Mouse (Mus musculus) kidney, adult 2 months (tissue): ENCODE measurements at regions not wholly inside any gene's neighbourhood (a gene's known extent, or its start where the extent isn't known, plus 50 kb on each side); places are given as distances from the start of the nearest gene placed in this dataset.

Experiments used
- CTCF ChIP-seq: fragments of 200-500 bp; conservative IDR thresholded peaks from 2 replicates; pipeline ENCODE4 v1.5.1; 2011; ENCODE audit warnings: low read depth, mild to moderate bottlenecking, control low read depth, low read length, moderate library complexity, mixed read lengths; ENCODE audit not compliant: insufficient read depth, insufficient read length
- POLR2A ChIP-seq: fragments of 200-500 bp; IDR thresholded peaks from one replicate; pipeline ENCODE4 v1.6.1; 2011; ENCODE audit warnings: low read depth, low read length, control low read depth

- TF ChIP-seq POLR2A (no peak), CTCF (no peak)
Observed at GRCm38 (mm10) chr2:133436913-133437843, 114.8 kb upstream of the Bmp2 start.
